Mouse (Mus musculus) kidney, embryonic 14.5 days (tissue): ENCODE results near the gene Prr14l. TPM values are rescaled to one million over a fixed set of nuclear protein-coding genes. Genes with fewer than 3 reads are reported as not detected.
"Not testable (repeated sequence)": the region's sequence is repeated elsewhere in the genome, so short reads cannot be mapped to it uniquely, and the experiment has no call there.

Experiments used
- ATAC-seq: fragments of 200-750 bp; cut with Nextera tagmentation; 2 replicates; pipeline ENCODE4 v1.8.0; 2017; ENCODE audit warnings: moderate number of reproducible peaks, mild to moderate bottlenecking, moderate TSS enrichment, moderate library complexity; ENCODE audit not compliant: low FRiP score, low TSS enrichment
- H3K27ac ChIP-seq: fragments of 300-500 bp; sonication (generic); 2 replicates; pipeline ENCODE4 v1.5.1; 2014; ENCODE audit warnings: low read depth, mild to moderate bottlenecking, low read length, moderate library complexity, mixed read lengths
- H3K27me3 ChIP-seq: fragments of 300-500 bp; sonication (generic); 2 replicates; pipeline ENCODE4 v1.6.1; 2014; ENCODE audit warnings: mild to moderate bottlenecking, low read length; ENCODE audit not compliant: control insufficient read depth, insufficient read depth
- H3K36me3 ChIP-seq: fragments of 300-500 bp; sonication (generic); 2 replicates; pipeline ENCODE4 v1.6.1; 2014; ENCODE audit warnings: low read length, mixed read lengths; ENCODE audit not compliant: control insufficient read depth, insufficient read depth
- H3K4me1 ChIP-seq: fragments of 300-500 bp; sonication (generic); 2 replicates; pipeline ENCODE4 v1.6.1; 2014; ENCODE audit warnings: low read length, mixed read lengths; ENCODE audit not compliant: control insufficient read depth, insufficient read depth
- H3K4me2 ChIP-seq: fragments of 300-500 bp; sonication (generic); replicated peaks from 2 replicates; pipeline ENCODE4 v1.6.1; 2014; ENCODE audit warnings: low read depth, mild to moderate bottlenecking, low read length
- H3K4me3 ChIP-seq: fragments of 300-500 bp; sonication (generic); 2 replicates; pipeline ENCODE4 v1.5.1; 2014; ENCODE audit warnings: mild to moderate bottlenecking, low read length
- H3K9ac ChIP-seq: fragments of 300-500 bp; sonication (generic); 2 replicates; pipeline ENCODE4 v1.6.1; 2014; ENCODE audit warnings: low read depth, mild to moderate bottlenecking, low read length, moderate library complexity
- H3K9me3 ChIP-seq: fragments of 300-500 bp; sonication (generic); 2 replicates; pipeline ENCODE4 v1.6.1; 2016; ENCODE audit warnings: low read length; ENCODE audit not compliant: control insufficient read depth
- WGBS: fragments of 180-500 bp; shearing (Covaris S2); extraction: QIAGEN DNeasy Blood & Tissue Kit; methylation state at CpG from one replicate; pipeline ENCODE4 v1.1.7; 2014; 5-methylcytosine and 5-hydroxymethylcytosine counted together
- polyA plus RNA-seq: library from polyadenylated mRNA; unstranded; fragments of >200 nt; fragmentation: Nextera tagmentation; extraction: Ambion mirVana; gene quantifications from 2 replicates; pipeline ENCODE4 v1.2.1, GENCODE M21; 2014

Prr14l gene
- polyA plus RNA-seq, 1 experiment from 2014 or later, result 20.7 TPM

GRCm38 (mm10) chr5:32828766-32829165 lies 25.3 kb downstream of the Prr14l start:
- H3K9me3 ChIP-seq, ATAC-seq, H3K4me1 ChIP-seq, H3K27me3 ChIP-seq, H3K27ac ChIP-seq, H3K4me2 ChIP-seq, H3K4me3 ChIP-seq, H3K9ac ChIP-seq: not testable (repeated sequence)
- WGBS, result 90% methylated on average over 1 of the region's 1 CpGs
- H3K36me3 ChIP-seq, result peaks cover 65% of the 10 kb centered on the region

GRCm38 (mm10) chr5:32827009-32827408 lies 27.0 kb downstream of the Prr14l start, which contains the start of gene Gm20671:
TSS of gene Gm20671 (minus strand) at chr5:32827109.
- WGBS, result 90% methylated on average over 7 of the region's 7 CpGs
- ATAC-seq, result no peak
- Histone ChIP-seq H3K4me3 (no peak within 1 kb of the TSS), H3K9me3 (no peaks in the 10 kb centered on the region), H3K4me1 (no peaks in the 10 kb centered on the region), H3K4me2 (no peak within 1 kb of the TSS), H3K9ac (no peak within 1 kb of the TSS), H3K27me3 (no peaks in the 10 kb centered on the region), H3K36me3 (peaks cover 60% of the 10 kb centered on the region), H3K27ac (no peak within 1 kb of the TSS)

- no peaks in the 10 kb centered on the region for H3K27me3 ChIP-seq
- H3K4me1 ChIP-seq, result no peaks in the 10 kb centered on the region
- H3K9me3 ChIP-seq, result no peaks in the 10 kb centered on the region
- WGBS, result 95% methylated on average over 8 of the region's 8 CpGs
- no peak overlapping the region for H3K9ac ChIP-seq
- H3K4me3 ChIP-seq, result no peak overlapping the region
- ATAC-seq, result no peak
- peaks cover 47% of the 10 kb centered on the region for H3K36me3 ChIP-seq
- no peak overlapping the region for H3K27ac ChIP-seq
- no peak overlapping the region for H3K4me2 ChIP-seq
These were observed 33.6 kb downstream of the Prr14l start for GRCm38 (mm10) chr5:32820471-32820870.

- no peak for ATAC-seq
- H3K27ac ChIP-seq, result no peak overlapping the region
- H3K4me3 ChIP-seq, result no peak overlapping the region
- no peaks in the 10 kb centered on the region for H3K9me3 ChIP-seq
- peaks cover 47% of the 10 kb centered on the region for H3K36me3 ChIP-seq
- H3K4me2 ChIP-seq, result no peak overlapping the region
- 92% methylated on average over 4 of the region's 4 CpGs for WGBS
- H3K27me3 ChIP-seq, result no peaks in the 10 kb centered on the region
- H3K4me1 ChIP-seq, result no peaks in the 10 kb centered on the region
- no peak overlapping the region for H3K9ac ChIP-seq
These were observed 38.7 kb downstream of the Prr14l start for GRCm38 (mm10) chr5:32815396-32815795.

- H3K4me2 ChIP-seq, H3K27me3 ChIP-seq, H3K4me1 ChIP-seq, H3K9me3 ChIP-seq, H3K27ac ChIP-seq, H3K9ac ChIP-seq, H3K4me3 ChIP-seq, ATAC-seq: not testable (repeated sequence)
- 93% methylated on average over 1 of the region's 1 CpGs for WGBS
- H3K36me3 ChIP-seq, result peaks cover 11% of the 10 kb centered on the region; the same call in 1 of the 2 replicates
These were observed 67.6 kb downstream of the Prr14l start for GRCm38 (mm10) chr5:32786454-32786853.

GRCm38 (mm10) chr5:32785313-32785915 lies 68.6 kb downstream of the Prr14l start, which contains the start of gene Pisd:
TSS of gene Pisd (minus strand) at chr5:32785646.
- Histone ChIP-seq H3K4me2 (peak within 1 kb of the TSS; percentile 71), H3K36me3 (peaks cover 8% of the 10 kb centered on the region; the same call in 1 of the 2 replicates), H3K27ac (peak within 1 kb of the TSS; percentile 26; the same call in 1 of the 2 replicates), H3K9me3 (no peaks in the 10 kb centered on the region), H3K27me3 (no peaks in the 10 kb centered on the region), H3K9ac (peak within 1 kb of the TSS; percentile 65), H3K4me1 (peaks cover 4% of the 10 kb centered on the region; the same call in 1 of the 2 replicates), H3K4me3 (peak within 1 kb of the TSS; percentile 88)
- ATAC-seq, result peak; percentile 99
- under 1% methylated on average over 52 of the region's 52 CpGs for WGBS

GRCm38 (mm10) chr5:32784726-32785125 lies 69.3 kb downstream of the Prr14l start:
- Histone ChIP-seq H3K4me2 (peak overlapping the region; percentile 71), H3K4me1 (peaks cover 4% of the 10 kb centered on the region; the same call in 1 of the 2 replicates), H3K4me3 (peak overlapping the region; percentile 88), H3K27ac (0 out of 2 replicates have a peak overlapping the region, but pooled peaks have one; percentile 9), H3K27me3 (no peaks in the 10 kb centered on the region), H3K9me3 (no peaks in the 10 kb centered on the region), H3K9ac (peak overlapping the region; percentile 65), H3K36me3 (peaks cover 8% of the 10 kb centered on the region; the same call in 1 of the 2 replicates)
- WGBS, result 32% methylated on average over 5 of the region's 5 CpGs
- ATAC-seq, result no peak

GRCm38 (mm10) chr5:32781596-32781995 lies 72.5 kb downstream of the Prr14l start:
- Histone ChIP-seq H3K4me1 (peaks cover 4% of the 10 kb centered on the region; the same call in 1 of the 2 replicates), H3K36me3 (no peaks in the 10 kb centered on the region; the same call in 1 of the 2 replicates), H3K9me3 (no peaks in the 10 kb centered on the region), H3K27ac (no peak overlapping the region), H3K4me3 (no peak overlapping the region), H3K27me3 (no peaks in the 10 kb centered on the region), H3K4me2 (no peak overlapping the region), H3K9ac (no peak overlapping the region)
- no peak for ATAC-seq
- WGBS, result 96% methylated on average over 5 of the region's 5 CpGs

- no peak overlapping the region for H3K9ac ChIP-seq
- no peak overlapping the region for H3K4me2 ChIP-seq
- no peak overlapping the region for H3K27ac ChIP-seq
- no peak for ATAC-seq
- H3K4me1 ChIP-seq, result no peaks in the 10 kb centered on the region
- H3K9me3 ChIP-seq, result no peaks in the 10 kb centered on the region
- H3K36me3 ChIP-seq, result peaks cover 4% of the 10 kb centered on the region; the same call in 1 of the 2 replicates
- H3K4me3 ChIP-seq, result no peak overlapping the region
- no peaks in the 10 kb centered on the region for H3K27me3 ChIP-seq
- 88% methylated on average over 3 of the region's 3 CpGs for WGBS
These were observed 75.9 kb downstream of the Prr14l start for GRCm38 (mm10) chr5:32778168-32778567.
